Mouse (Mus musculus) embryonic facial prominence, embryonic 12.5 days (tissue): ENCODE data around the gene Sesn1. TPM values are rescaled to one million over a fixed set of nuclear protein-coding genes. Genes with fewer than 3 reads are reported as not detected.

Experiments used
- ATAC-seq: fragments of 200-750 bp; cut with Nextera tagmentation; 2 replicates; pipeline ENCODE4 v1.8.0; 2017; ENCODE audit not compliant: insufficient number of reproducible peaks, insufficient read depth, low FRiP score, low TSS enrichment
- H3K27ac ChIP-seq: fragments of 300-500 bp; sonication (generic); 2 replicates; pipeline ENCODE4 v1.5.1; 2016; ENCODE audit warnings: mild to moderate bottlenecking
- H3K27me3 ChIP-seq: fragments of 300-500 bp; sonication (generic); 2 replicates; pipeline ENCODE4 v1.6.1; 2016; ENCODE audit warnings: mild to moderate bottlenecking, moderate library complexity
- H3K36me3 ChIP-seq: fragments of 300-500 bp; sonication (generic); 2 replicates; pipeline ENCODE4 v1.6.1; 2016; ENCODE audit warnings: mild to moderate bottlenecking
- H3K4me1 ChIP-seq: fragments of 300-500 bp; sonication (generic); 2 replicates; pipeline ENCODE4 v1.6.1; 2016
- H3K4me2 ChIP-seq: fragments of 300-500 bp; sonication (generic); replicated peaks from 2 replicates; pipeline ENCODE4 v1.6.1; 2016; ENCODE audit warnings: mild to moderate bottlenecking, moderate library complexity
- H3K4me3 ChIP-seq: fragments of 300-500 bp; sonication (generic); 2 replicates; pipeline ENCODE4 v1.5.1; 2016; ENCODE audit warnings: mild to moderate bottlenecking
- H3K9ac ChIP-seq: fragments of 300-500 bp; sonication (generic); 2 replicates; pipeline ENCODE4 v1.6.1; 2016; ENCODE audit warnings: mild to moderate bottlenecking, moderate library complexity
- H3K9me3 ChIP-seq: fragments of 300-500 bp; sonication (generic); 2 replicates; pipeline ENCODE4 v1.6.1; 2016; ENCODE audit warnings: mild to moderate bottlenecking, moderate library complexity
- WGBS: fragments of 180-500 bp; shearing (Covaris S2); methylation state at CpG from one replicate; pipeline ENCODE4 v1.1.7; 2016; 5-methylcytosine and 5-hydroxymethylcytosine counted together
- polyA plus RNA-seq: library from polyadenylated mRNA; unstranded; fragments of >200 nt; fragmentation: Nextera tagmentation; extraction: Ambion mirVana; gene quantifications from 2 replicates; pipeline ENCODE4 v1.2.1, GENCODE M21; 2016

Gene Sesn1
- 38.9 and 42.3 TPM in 2 replicates for polyA plus RNA-seq

- H3K36me3 ChIP-seq: no peaks in the 10 kb centered on the region
- peak within 1 kb of the TSS; percentile 78 for H3K9ac ChIP-seq
- WGBS: under 1% methylated on average over 65 of the region's 69 CpGs
- peak within 1 kb of the TSS; percentile 78 for H3K4me2 ChIP-seq
- ATAC-seq: peak; percentile 95
- H3K4me3 ChIP-seq: peak within 1 kb of the TSS; percentile 75
- no peaks in the 10 kb centered on the region for H3K9me3 ChIP-seq
- H3K27me3 ChIP-seq: no peaks in the 10 kb centered on the region
- H3K4me1 ChIP-seq: peaks cover 22% of the 10 kb centered on the region
- peak within 1 kb of the TSS; percentile 96 for H3K27ac ChIP-seq
These were observed at the start of gene Sesn1, which contains the start of gene Cep57l1 for GRCm38 (mm10) chr10:41809771-41810563. Gene Sesn1 (plus strand): TSS chr10:41809935. Gene Cep57l1 (minus strand): TSS chr10:41809871.

- no peak overlapping the region for H3K27ac ChIP-seq
- H3K27me3 ChIP-seq: no peaks in the 10 kb centered on the region
- no peak overlapping the region for H3K4me2 ChIP-seq
- no peaks in the 10 kb centered on the region for H3K9me3 ChIP-seq
- ATAC-seq: 0 out of 2 replicates have a peak, but pooled peaks have one; percentile 35
- H3K4me1 ChIP-seq: no peaks in the 10 kb centered on the region
- no peaks in the 10 kb centered on the region for H3K36me3 ChIP-seq
- no peak overlapping the region for H3K9ac ChIP-seq
- WGBS: 49% methylated on average over 3 of the region's 3 CpGs
- no peak overlapping the region for H3K4me3 ChIP-seq
These were observed 48.9 kb upstream of the Sesn1 start for GRCm38 (mm10) chr10:41760866-41761265.

- H3K9ac ChIP-seq: no peak overlapping the region
- H3K27ac ChIP-seq: no peak overlapping the region
- H3K4me3 ChIP-seq: no peak overlapping the region
- no peaks in the 10 kb centered on the region for H3K36me3 ChIP-seq
- WGBS: 81% methylated on average over 3 of the region's 3 CpGs
- no peaks in the 10 kb centered on the region for H3K4me1 ChIP-seq
- H3K9me3 ChIP-seq: no peaks in the 10 kb centered on the region
- ATAC-seq: no peak
- no peaks in the 10 kb centered on the region for H3K27me3 ChIP-seq
- H3K4me2 ChIP-seq: no peak overlapping the region
These were observed 45.9 kb upstream of the Sesn1 start for GRCm38 (mm10) chr10:41763741-41764385.

GRCm38 (mm10) chr10:41765586-41765985 is 44.1 kb upstream of the Sesn1 start:
- no peak for ATAC-seq

GRCm38 (mm10) chr10:41766280-41766679 is 43.5 kb upstream of the Sesn1 start:
- no peaks in the 10 kb centered on the region for H3K4me1 ChIP-seq
- H3K36me3 ChIP-seq: no peaks in the 10 kb centered on the region
- no peaks in the 10 kb centered on the region for H3K9me3 ChIP-seq
- ATAC-seq: no peak
- no peak overlapping the region for H3K9ac ChIP-seq
- 68% methylated on average over 4 of the region's 4 CpGs for WGBS
- H3K27ac ChIP-seq: no peak overlapping the region
- H3K4me3 ChIP-seq: no peak overlapping the region
- H3K27me3 ChIP-seq: no peaks in the 10 kb centered on the region
- no peak overlapping the region for H3K4me2 ChIP-seq

More at GRCm38 (mm10) chr10:41765586-41765985, 44.1 kb upstream of the Sesn1 start:
- Histone ChIP-seq H3K36me3 (no peaks in the 10 kb centered on the region), H3K4me1 (no peaks in the 10 kb centered on the region), H3K27ac (no peak overlapping the region), H3K4me2 (no peak overlapping the region), H3K27me3 (no peaks in the 10 kb centered on the region), H3K9ac (no peak overlapping the region), H3K4me3 (no peak overlapping the region), H3K9me3 (no peaks in the 10 kb centered on the region)
- 90% methylated on average over 4 of the region's 4 CpGs for WGBS

- Histone ChIP-seq H3K9me3 (no peaks in the 10 kb centered on the region), H3K9ac (no peak overlapping the region), H3K27me3 (no peaks in the 10 kb centered on the region), H3K36me3 (no peaks in the 10 kb centered on the region), H3K4me2 (no peak overlapping the region), H3K4me3 (no peak overlapping the region), H3K27ac (no peak overlapping the region), H3K4me1 (no peaks in the 10 kb centered on the region)
- no peak for ATAC-seq
- WGBS: 94% methylated on average over 6 of the region's 6 CpGs
These were observed 42.5 kb upstream of the Sesn1 start for GRCm38 (mm10) chr10:41767254-41767653.

- H3K27ac ChIP-seq: no peak overlapping the region
- H3K9ac ChIP-seq: no peak overlapping the region
- no peak for ATAC-seq
- H3K4me3 ChIP-seq: no peak overlapping the region
- no peaks in the 10 kb centered on the region for H3K27me3 ChIP-seq
- 0 out of 2 replicates have a peak, but pooled peaks cover 5% of the 10 kb centered on the region for H3K9me3 ChIP-seq
- peaks cover 6% of the 10 kb centered on the region; the same call in 1 of the 2 replicates for H3K36me3 ChIP-seq
- 93% methylated on average over 6 of the region's 6 CpGs for WGBS
- no peaks in the 10 kb centered on the region for H3K4me1 ChIP-seq
- no peak overlapping the region for H3K4me2 ChIP-seq
These were observed 17.4 kb upstream of the Sesn1 start for GRCm38 (mm10) chr10:41792375-41792774.

- H3K27ac ChIP-seq: no peak overlapping the region
- H3K4me2 ChIP-seq: no peak overlapping the region
- 97% methylated on average over 8 of the region's 8 CpGs for WGBS
- H3K4me3 ChIP-seq: no peak overlapping the region
- H3K27me3 ChIP-seq: no peaks in the 10 kb centered on the region
- H3K4me1 ChIP-seq: no peaks in the 10 kb centered on the region
- no peak for ATAC-seq
- no peak overlapping the region for H3K9ac ChIP-seq
- peaks cover 45% of the 10 kb centered on the region for H3K36me3 ChIP-seq
- H3K9me3 ChIP-seq: 0 out of 2 replicates have a peak, but pooled peaks cover 5% of the 10 kb centered on the region
These were observed 12.5 kb upstream of the Sesn1 start for GRCm38 (mm10) chr10:41797253-41797652.

- Histone ChIP-seq H3K36me3 (peaks cover 38% of the 10 kb centered on the region), H3K4me3 (no peak overlapping the region), H3K27me3 (no peaks in the 10 kb centered on the region), H3K27ac (no peak overlapping the region), H3K9me3 (no peaks in the 10 kb centered on the region), H3K9ac (no peak overlapping the region), H3K4me2 (no peak overlapping the region), H3K4me1 (no peaks in the 10 kb centered on the region)
- ATAC-seq: no peak
- 99% methylated on average over 8 of the region's 8 CpGs for WGBS
These were observed 6.3 kb upstream of the Sesn1 start for GRCm38 (mm10) chr10:41803467-41803866.

- Histone ChIP-seq H3K27ac (no peak overlapping the region), H3K9ac (no peak overlapping the region), H3K9me3 (no peaks in the 10 kb centered on the region), H3K36me3 (peaks cover 33% of the 10 kb centered on the region), H3K4me3 (no peak overlapping the region), H3K4me2 (no peak overlapping the region), H3K27me3 (no peaks in the 10 kb centered on the region), H3K4me1 (no peaks in the 10 kb centered on the region)
- ATAC-seq: no peak
- 84% methylated on average over 3 of the region's 3 CpGs for WGBS
These were observed 5.0 kb upstream of the Sesn1 start for GRCm38 (mm10) chr10:41804711-41805110.

GRCm38 (mm10) chr10:41805729-41806355 is 3.9 kb upstream of the Sesn1 start:
- Histone ChIP-seq H3K4me3 (no peak overlapping the region), H3K27me3 (no peaks in the 10 kb centered on the region), H3K9me3 (no peaks in the 10 kb centered on the region), H3K36me3 (peaks cover 22% of the 10 kb centered on the region), H3K9ac (no peak overlapping the region), H3K4me2 (no peak overlapping the region), H3K27ac (no peak overlapping the region), H3K4me1 (no peaks in the 10 kb centered on the region)
- WGBS: 76% methylated on average over 2 of the region's 2 CpGs
- no peak for ATAC-seq
